Mouse (Mus musculus) bone marrow macrophage, adult 2 months (primary cell): ENCODE results near the gene Ak3.

Source experiments
- CTCF ChIP-seq: IDR thresholded peaks from 2 replicates; pipeline ENCODE4 v1.5.1; 2012; ENCODE audit warnings: low read depth, mild to moderate bottlenecking, low read length, moderate library complexity
- POLR2A ChIP-seq: IDR thresholded peaks from 2 replicates; pipeline ENCODE4 v1.6.1; 2012; ENCODE audit warnings: mild to moderate bottlenecking, low read depth, low read length, borderline replicate concordance

GRCm38 (mm10) chr19:29039334-29039733 is 8.4 kb downstream of the Ak3 start:
- TF ChIP-seq CTCF (no peak), POLR2A (no peak)
